Mouse (Mus musculus) kidney, adult 2 months (tissue): ENCODE measurements at regions not wholly inside any gene's neighbourhood (a gene's known extent, or its start where the extent isn't known, plus 50 kb on each side); places are given as distances from the start of the nearest gene placed in this dataset.

Experiments used
- DNase-seq: peaks from one replicate; pipeline ENCODE4 v3.0.0; 2021
- H3K27ac ChIP-seq: fragments of 200-500 bp; 2 replicates; pipeline ENCODE4 v1.5.1; 2012; ENCODE audit warnings: low read depth, low read length, control low read depth, inconsistent platforms; ENCODE audit not compliant: insufficient read depth
- H3K27me3 ChIP-seq: fragments of 200-500 bp; replicated peaks from 2 replicates; pipeline ENCODE4 v1.6.1; 2012; ENCODE audit warnings: mild to moderate bottlenecking, moderate library complexity, low read length, inconsistent platforms; ENCODE audit not compliant: control insufficient read depth, insufficient read depth
- H3K36me3 ChIP-seq: fragments of 200-500 bp; 2 replicates; pipeline ENCODE4 v1.6.1; 2012; ENCODE audit warnings: mild to moderate bottlenecking, moderate library complexity, low read length, inconsistent platforms; ENCODE audit not compliant: control insufficient read depth, insufficient read depth
- H3K4me1 ChIP-seq: fragments of 200-500 bp; 2 replicates; pipeline ENCODE4 v1.6.1; 2011; ENCODE audit warnings: low read length; ENCODE audit not compliant: control insufficient read depth, insufficient read depth
- H3K4me3 ChIP-seq: fragments of 200-500 bp; 2 replicates; pipeline ENCODE4 v1.5.1; 2011; ENCODE audit warnings: mild to moderate bottlenecking, low read depth, low read length, control low read depth; ENCODE audit not compliant: insufficient read depth
- CTCF ChIP-seq: fragments of 200-500 bp; conservative IDR thresholded peaks from 2 replicates; pipeline ENCODE4 v1.5.1; 2011; ENCODE audit warnings: low read depth, mild to moderate bottlenecking, control low read depth, low read length, moderate library complexity, mixed read lengths; ENCODE audit not compliant: insufficient read depth, insufficient read length
- POLR2A ChIP-seq: fragments of 200-500 bp; IDR thresholded peaks from one replicate; pipeline ENCODE4 v1.6.1; 2011; ENCODE audit warnings: low read depth, low read length, control low read depth
- WGBS: fragments of 180-500 bp; shearing (Covaris S2); methylation state at CpG from one replicate; pipeline ENCODE4 v1.1.7; 2018; 5-methylcytosine and 5-hydroxymethylcytosine counted together

- WGBS: 38% methylated on average over 7 of the region's 7 CpGs
- H3K4me1 ChIP-seq: no peaks in the 10 kb centered on the region
- H3K4me3 ChIP-seq: no peak overlapping the region
- H3K36me3 ChIP-seq: no peaks in the 10 kb centered on the region
- H3K27ac ChIP-seq: no peak overlapping the region
- no peaks in the 10 kb centered on the region for H3K27me3 ChIP-seq
- TF ChIP-seq POLR2A (no peak), CTCF (no peak)
- DNase-seq: no peak
Observed at GRCm38 (mm10) chr16:31577347-31577746, 85.9 kb upstream of the Dlg1 start.

GRCm38 (mm10) chr16:31579318-31579717 is 83.9 kb upstream of the Dlg1 start:
- H3K27me3 ChIP-seq: no peaks in the 10 kb centered on the region
- H3K27ac ChIP-seq: no peak overlapping the region
- no peak for DNase-seq
- H3K36me3 ChIP-seq: no peaks in the 10 kb centered on the region
- H3K4me3 ChIP-seq: no peak overlapping the region
- H3K4me1 ChIP-seq: no peaks in the 10 kb centered on the region
- WGBS: 95% methylated on average over 3 of the region's 3 CpGs
- no peak for TF ChIP-seq CTCF

GRCm38 (mm10) chr16:31580779-31581178 is 82.5 kb upstream of the Dlg1 start:
- WGBS: 95% methylated on average over 6 of the region's 6 CpGs
- TF ChIP-seq CTCF (no peak), POLR2A (no peak)
- no peaks in the 10 kb centered on the region for H3K36me3 ChIP-seq
- H3K4me1 ChIP-seq: no peaks in the 10 kb centered on the region
- H3K4me3 ChIP-seq: no peak overlapping the region
- no peak overlapping the region for H3K27ac ChIP-seq
- H3K27me3 ChIP-seq: no peaks in the 10 kb centered on the region
- DNase-seq: no peak

- Histone ChIP-seq H3K27me3 (no peaks in the 10 kb centered on the region), H3K36me3 (no peaks in the 10 kb centered on the region), H3K4me3 (no peak overlapping the region), H3K4me1 (no peaks in the 10 kb centered on the region), H3K27ac (no peak overlapping the region)
- WGBS: 77% methylated on average over 4 of the region's 4 CpGs
- DNase-seq: no peak
- TF ChIP-seq POLR2A (no peak), CTCF (no peak)
Observed at GRCm38 (mm10) chr16:31582885-31583284, 80.4 kb upstream of the Dlg1 start.

- Histone ChIP-seq H3K36me3 (no peaks in the 10 kb centered on the region), H3K4me3 (no peak overlapping the region), H3K27ac (no peak overlapping the region), H3K4me1 (no peaks in the 10 kb centered on the region), H3K27me3 (no peaks in the 10 kb centered on the region)
- 94% methylated on average over 2 of the region's 2 CpGs for WGBS
- no peak for DNase-seq
- TF ChIP-seq CTCF (no peak), POLR2A (no peak)
Observed at GRCm38 (mm10) chr16:31583627-31584026, 79.6 kb upstream of the Dlg1 start.

- Histone ChIP-seq H3K36me3 (no peaks in the 10 kb centered on the region), H3K4me3 (no peak overlapping the region), H3K4me1 (no peaks in the 10 kb centered on the region), H3K27ac (no peak overlapping the region), H3K27me3 (no peaks in the 10 kb centered on the region)
- TF ChIP-seq POLR2A: no peak
- no peak for TF ChIP-seq CTCF
- no peak for DNase-seq
- WGBS: 62% methylated on average over 4 of the region's 4 CpGs
Observed at GRCm38 (mm10) chr16:31584216-31584823, 78.9 kb upstream of the Dlg1 start.

GRCm38 (mm10) chr16:31587036-31587435 is 76.2 kb upstream of the Dlg1 start:
- Histone ChIP-seq H3K4me1 (no peaks in the 10 kb centered on the region), H3K36me3 (no peaks in the 10 kb centered on the region), H3K27ac (no peak overlapping the region), H3K4me3 (no peak overlapping the region), H3K27me3 (no peaks in the 10 kb centered on the region)
- DNase-seq: no peak
- TF ChIP-seq POLR2A (no peak), CTCF (no peak)
- 73% methylated on average over 1 of the region's 1 CpGs for WGBS

GRCm38 (mm10) chr16:31589576-31589975 is 73.7 kb upstream of the Dlg1 start:
- H3K4me1 ChIP-seq: no peaks in the 10 kb centered on the region
- 67% methylated on average over 6 of the region's 6 CpGs for WGBS
- H3K27ac ChIP-seq: no peak overlapping the region
- H3K36me3 ChIP-seq: no peaks in the 10 kb centered on the region
- no peaks in the 10 kb centered on the region for H3K27me3 ChIP-seq
- H3K4me3 ChIP-seq: no peak overlapping the region
- TF ChIP-seq POLR2A: no peak
- no peak for TF ChIP-seq CTCF
- DNase-seq: no peak
